Mouse (Mus musculus) activated CD4-positive, CD25-positive, alpha-beta regulatory T cell, adult 4 months (primary cell): ENCODE measurements around the gene Mthfsl. TPM values are rescaled to one million over a fixed set of nuclear protein-coding genes. Genes with fewer than 3 reads are reported as not detected.
"Not testable (repeated sequence)": the region's sequence is repeated elsewhere in the genome, so short reads cannot be mapped to it uniquely, and the experiment has no call there.

Experiments used
- ATAC-seq: one replicate; pipeline ENCODE4 v1.8.0; 2017
- polyA plus RNA-seq, 2 experiments: library from polyadenylated mRNA; unstranded; fragments of 100-300 nt; shearing (Covaris generic); gene quantifications; one replicate each; pipeline ENCODE4 v1.2.1; 2017

Gene Mthfsl
- polyA plus RNA-seq, 2 experiments from 2014 or later: 95.6 to 109 TPM

- peak; percentile 49 for ATAC-seq
These were observed 30.6 kb downstream of the Mthfsl start for GRCm38 (mm10) chr9:88689451-88689850.

GRCm38 (mm10) chr9:88686719-88687118, 33.4 kb downstream of the Mthfsl start:
- ATAC-seq: not testable (repeated sequence)

GRCm38 (mm10) chr9:88658341-88658740, 61.8 kb downstream of the Mthfsl start:
- not testable (repeated sequence) for ATAC-seq

- not testable (repeated sequence) for ATAC-seq
These were observed 69.4 kb downstream of the Mthfsl start for GRCm38 (mm10) chr9:88650742-88651141.

Other genes starting within 250 kb of the Mthfsl start
- gene Syncrip, start 237.7 kb downstream of the Mthfsl start, polyA plus RNA-seq: 100 to 1,000 TPM; 113 to 115 TPM
- 10 to 100 TPM; 10.6 to 10.9 TPM for gene Zfp949, start 172.3 kb downstream of the Mthfsl start, polyA plus RNA-seq
- not detected for gene Trim43a, start 139.4 kb downstream of the Mthfsl start, polyA plus RNA-seq
- 100 to 1,000 TPM in 1 of 2 experiments, 10 to 100 TPM in 1; 91.4 to 139 TPM for gene Bcl2a1d, start 11.6 kb upstream of the Mthfsl start, polyA plus RNA-seq
- under 1 TPM in 1 of 2 experiments, not detected in 1; 0.22 TPM for gene Trim43c, start 118.9 kb upstream of the Mthfsl start, polyA plus RNA-seq
- under 1 TPM in 1 of 2 experiments, not detected in 1; 0.46 TPM for gene Bcl2a1a, start 236.6 kb upstream of the Mthfsl start, polyA plus RNA-seq